11 mouse cellular contexts compared by ENCODE assay signal in genomic region chr17:27559596-27559995, GRCm38 (mm10). TPM values are rescaled to one million over a fixed set of nuclear protein-coding genes. Genes with fewer than 3 reads are reported as not detected.
DNase-seq lines count a peak whose midpoint lies in the region; ATAC-seq and TF ChIP-seq lines count a peak whose summit lies in the region.
"Had no signal": no experiment of that assay in that cellular context is flagged by ENCODE, and none has a peak within 500 bp of the region (broad histone marks: within the 10 kb centered on the region; RNA-seq: fewer than 3 reads in every experiment).

No protein-coding gene starts in this region.

- TF ChIP-seq EP300 in lung, postnatal 0 days (IDR thresholded peaks at IDR 0.05) = no peak
- TF ChIP-seq EP300 in MEL (IDR thresholded peaks at IDR 0.05; ENCODE audit: low read depth in 1 of 2, low read length in 2 of 2) = no peak

- no peak for ATAC-seq in lung, embryonic 15.5 days (ENCODE audit: borderline replicate concordance, extremely low read depth, low FRiP score, low TSS enrichment)
- no peak for ATAC-seq in lung, postnatal 0 days
- no peak for ATAC-seq in embryonic facial prominence, embryonic 14.5 days (ENCODE audit: low read depth)
- no peak for ATAC-seq in liver, embryonic 15.5 days (ENCODE audit: insufficient read depth)
- ATAC-seq: forebrain, embryonic 14.5 days had no signal

- H3K27ac ChIP-seq in lung, embryonic 15.5 days = no peak overlapping the region
- H3K27ac ChIP-seq in lung, postnatal 0 days (ENCODE audit: low read length) = no peak overlapping the region
- H3K27ac ChIP-seq in MEL (ENCODE audit: control insufficient read depth, low read depth, low read length) = no peak overlapping the region
- no peak overlapping the region for H3K27ac ChIP-seq in embryonic facial prominence, embryonic 14.5 days (replicated peaks; ENCODE audit: low read depth, low read length)
- H3K27ac ChIP-seq in liver, embryonic 15.5 days (replicated peaks) = no peak overlapping the region

- H3K27me3 ChIP-seq in lung, embryonic 15.5 days = no peaks in the 10 kb centered on the region
- no peaks in the 10 kb centered on the region for H3K27me3 ChIP-seq in lung, postnatal 0 days (replicated peaks; ENCODE audit: insufficient read depth, low read length)
- H3K27me3 ChIP-seq in MEL (ENCODE audit: control insufficient read depth in 1 of 2, insufficient read depth in 2 of 2, low read length in 2 of 2) = no peaks in the 10 kb centered on the region
- no peaks in the 10 kb centered on the region for H3K27me3 ChIP-seq in embryonic facial prominence, embryonic 14.5 days (replicated peaks; ENCODE audit: control insufficient read depth, insufficient read depth, low read length)
- peaks cover 4% of the 10 kb centered on the region; the same call in 1 of the 2 replicates for H3K27me3 ChIP-seq in liver, embryonic 15.5 days

- TF ChIP-seq RAD21 in MEL (IDR thresholded peaks at IDR 0.05; ENCODE audit: low read depth, low read length) = no peak

- WGBS in lung, embryonic 15.5 days = 60% methylated on average over 11 of the region's 12 CpGs
- WGBS in lung, postnatal 0 days = 66% methylated on average over 10 of the region's 12 CpGs
- 56% methylated on average over 5 of the region's 12 CpGs for WGBS in embryonic facial prominence, embryonic 14.5 days
- 41% methylated on average over 12 of the region's 12 CpGs for WGBS in liver, embryonic 15.5 days (ENCODE audit: insufficient replicate concordance)

- no peaks in the 10 kb centered on the region for H3K9me3 ChIP-seq in lung, embryonic 15.5 days
- H3K9me3 ChIP-seq in lung, postnatal 0 days (ENCODE audit: low read length) = no peaks in the 10 kb centered on the region
- no peaks in the 10 kb centered on the region for H3K9me3 ChIP-seq in MEL (replicated peaks; ENCODE audit: insufficient read depth, low read length)
- no peaks in the 10 kb centered on the region for H3K9me3 ChIP-seq in embryonic facial prominence, embryonic 14.5 days (ENCODE audit: control insufficient read depth, low read length)
- no peaks in the 10 kb centered on the region for H3K9me3 ChIP-seq in liver, embryonic 15.5 days (replicated peaks)

- TF ChIP-seq POLR2A in MEL (IDR thresholded peaks at IDR 0.05; ENCODE audit: control insufficient read depth in 1 of 2, insufficient read depth in 1 of 2, low read depth in 1 of 2, low read length in 2 of 2, poor library complexity in 1 of 2) = no peak

- peaks cover 53% of the 10 kb centered on the region for H3K79me2 ChIP-seq in MEL (ENCODE audit: control insufficient read depth, insufficient read depth, low read length, poor library complexity)

- no peak for DNase-seq in lung, postnatal 0 days (ENCODE audit: low spot score)
- no peak for DNase-seq in MEL (ENCODE audit: low read depth, low spot score)
- no peak for DNase-seq in embryonic facial prominence, embryonic 14.5 days (ENCODE audit: low spot score)
- no peak for DNase-seq in gastrocnemius, postnatal 10 days
- no peak for DNase-seq in left cerebral cortex, adult 18-20 months (ENCODE audit: low spot score in 2 of 2)
- DNase-seq: adrenal gland, postnatal 14 days; cerebellum, postnatal 10 days; kidney, adult 11 months had no signal

- H3K4me3 ChIP-seq in lung, embryonic 15.5 days = no peak overlapping the region
- no peak overlapping the region for H3K4me3 ChIP-seq in lung, postnatal 0 days (ENCODE audit: low read depth, low read length)
- H3K4me3 ChIP-seq in MEL (ENCODE audit: control insufficient read depth in 1 of 2, insufficient read depth in 1 of 2, low read depth in 2 of 2, low read length in 2 of 2) = no peak overlapping the region
- no peak overlapping the region for H3K4me3 ChIP-seq in embryonic facial prominence, embryonic 14.5 days (ENCODE audit: low read depth, low read length)
- 0 out of 2 replicates have a peak overlapping the region, but pooled peaks have one; percentile 81 for H3K4me3 ChIP-seq in liver, embryonic 15.5 days (replicated peaks)

- H3K36me3 ChIP-seq in lung, embryonic 15.5 days = peaks cover 9% of the 10 kb centered on the region; the same call in 1 of the 2 replicates
- H3K36me3 ChIP-seq in lung, postnatal 0 days (ENCODE audit: insufficient read depth, low read length) = no peaks in the 10 kb centered on the region
- peaks cover 5 to 21% of the 10 kb centered on the region in 2 experiments for H3K36me3 ChIP-seq in MEL (ENCODE audit: control insufficient read depth in 1 of 2, insufficient read depth in 2 of 2, low read length in 2 of 2)
- H3K36me3 ChIP-seq in embryonic facial prominence, embryonic 14.5 days (ENCODE audit: control insufficient read depth, insufficient read depth, low read length) = peaks cover 21% of the 10 kb centered on the region; the same call in 1 of the 2 replicates
- H3K36me3 ChIP-seq in liver, embryonic 15.5 days (replicated peaks) = peaks cover 28% of the 10 kb centered on the region

- TF ChIP-seq CTCF in lung, postnatal 0 days (IDR thresholded peaks at IDR 0.05) = no peak
- TF ChIP-seq CTCF in MEL (IDR thresholded peaks at IDR 0.05 in 2 of 3, conservative IDR thresholded peaks at IDR 0.05 in 1 of 3; ENCODE audit: control insufficient read depth in 1 of 3, insufficient read depth in 1 of 3, low read depth in 2 of 3, low read length in 3 of 3, poor library complexity in 1 of 3, severe bottlenecking in 1 of 3) = no peak

- peaks cover 55% of the 10 kb centered on the region for H3K4me1 ChIP-seq in lung, embryonic 15.5 days
- H3K4me1 ChIP-seq in lung, postnatal 0 days (ENCODE audit: insufficient read depth, low read depth, low read length) = peaks cover 6% of the 10 kb centered on the region; the same call in 1 of the 2 replicates
- peaks cover 2 to 25% of the 10 kb centered on the region in 2 experiments for H3K4me1 ChIP-seq in MEL (ENCODE audit: control insufficient read depth in 1 of 2, insufficient read depth in 2 of 2, low read length in 2 of 2)
- peaks cover 23% of the 10 kb centered on the region for H3K4me1 ChIP-seq in embryonic facial prominence, embryonic 14.5 days (ENCODE audit: control insufficient read depth, insufficient read depth, low read length)
- H3K4me1 ChIP-seq in liver, embryonic 15.5 days (replicated peaks) = peaks cover 87% of the 10 kb centered on the region

- H3K4me2 ChIP-seq in lung, embryonic 15.5 days = peak overlapping the region; percentile 91; the same call in 1 of the 2 replicates
- no peak overlapping the region for H3K4me2 ChIP-seq in lung, postnatal 0 days (replicated peaks; ENCODE audit: low read depth, low read length)
- H3K4me2 ChIP-seq in embryonic facial prominence, embryonic 14.5 days (ENCODE audit: low read depth, low read length) = peak overlapping the region; percentile 82; the same call in 1 of the 2 replicates
- H3K4me2 ChIP-seq in liver, embryonic 15.5 days = peak overlapping the region; percentile 97

- no peak overlapping the region for H3K9ac ChIP-seq in lung, embryonic 15.5 days
- H3K9ac ChIP-seq in lung, postnatal 0 days (replicated peaks; ENCODE audit: low read depth) = no peak overlapping the region
- H3K9ac ChIP-seq in MEL (ENCODE audit: control insufficient read depth, low read depth, low read length, poor library complexity, severe bottlenecking) = peak overlapping the region; percentile 18; the same call in 1 of the 2 replicates
- H3K9ac ChIP-seq in embryonic facial prominence, embryonic 14.5 days (ENCODE audit: low read depth, low read length) = 0 out of 2 replicates have a peak overlapping the region, but pooled peaks have one; percentile 12
- no peak overlapping the region for H3K9ac ChIP-seq in liver, embryonic 15.5 days

TF ChIP-seq in MEL, 35 proteins besides CTCF, POLR2A, EP300 and RAD21 (continues in another document):
- TF ChIP-seq SIN3A (IDR thresholded peaks at IDR 0.05; ENCODE audit: low read length) (no peak), ZKSCAN1 (IDR thresholded peaks at IDR 0.05; ENCODE audit: low read depth, low read length) (no peak), TBP (IDR thresholded peaks at IDR 0.05; ENCODE audit: low read depth, low read length) (no peak), ELF1 (IDR thresholded peaks at IDR 0.05; ENCODE audit: low read depth, low read length) (no peak), CHD1 (IDR thresholded peaks at IDR 0.05; ENCODE audit: low read depth, low read length) (no peak)

RNA-seq across cellular contexts. Expression of gene Hmga1, which starts 3.3 kb away (rescaled TPM):
- 238 and 240 TPM in 2 replicates for polyA plus RNA-seq in lung, embryonic 15.5 days (2015; fragmentation: Nextera tagmentation; extraction: Ambion mirVana)
- 41.2 and 50.6 TPM in 2 replicates for polyA plus RNA-seq in lung, postnatal 0 days (2015; fragmentation: Nextera tagmentation; extraction: Ambion mirVana)
- 96.0 and 106 TPM in 2 replicates for total RNA-seq in MEL (2012; rRNA removed)
- polyA plus RNA-seq in MEL (2012; ENCODE audit: insufficient read depth in 1 of 2, insufficient read length in 2 of 2, low read depth in 1 of 2, low replicate concordance in 2 of 2, missing spikeins in 1 of 2) = 100 to 1,000 TPM in 1 of 2 experiments, not detected in 1; 112 TPM
- polyA plus RNA-seq in embryonic facial prominence, embryonic 14.5 days (2014; fragmentation: Nextera tagmentation; extraction: Ambion mirVana) = 142 and 170 TPM in 2 replicates
- 131 and 132 TPM in 2 replicates for polyA plus RNA-seq in liver, embryonic 15.5 days (2015; fragmentation: Nextera tagmentation; extraction: Ambion mirVana)
- total RNA-seq in gastrocnemius, postnatal 10 days (2021) = 10 to 100 TPM; 24.9 to 27.0 TPM
- total RNA-seq in left cerebral cortex, adult 18-20 months (2021) = 10 to 100 TPM; 50.7 to 58.9 TPM

RNA-seq across cellular contexts. Expression of gene AI413582, which starts 6.0 kb away (rescaled TPM):
- polyA plus RNA-seq in lung, embryonic 15.5 days (2015; fragmentation: Nextera tagmentation; extraction: Ambion mirVana) = 20.1 and 21.4 TPM in 2 replicates
- 30.8 and 38.6 TPM in 2 replicates for polyA plus RNA-seq in lung, postnatal 0 days (2015; fragmentation: Nextera tagmentation; extraction: Ambion mirVana)
- 20.6 and 21.5 TPM in 2 replicates for total RNA-seq in MEL (2012; rRNA removed)
- 10 to 100 TPM in 1 of 2 experiments, not detected in 1; 56.5 TPM for polyA plus RNA-seq in MEL (2012; ENCODE audit: insufficient read depth in 1 of 2, insufficient read length in 2 of 2, low read depth in 1 of 2, low replicate concordance in 2 of 2, missing spikeins in 1 of 2)
- polyA plus RNA-seq in embryonic facial prominence, embryonic 14.5 days (2014; fragmentation: Nextera tagmentation; extraction: Ambion mirVana) = 28.8 and 29.3 TPM in 2 replicates
- polyA plus RNA-seq in liver, embryonic 15.5 days (2015; fragmentation: Nextera tagmentation; extraction: Ambion mirVana) = 12.3 and 13.9 TPM in 2 replicates
- total RNA-seq in gastrocnemius, postnatal 10 days (2021) = 1 to 10 TPM; 3.5 to 4.7 TPM
- 10 to 100 TPM; 83.2 to 92.5 TPM for total RNA-seq in left cerebral cortex, adult 18-20 months (2021)

RNA-seq across cellular contexts. Expression of gene Grm4, which starts 38.4 kb away (rescaled TPM):
- polyA plus RNA-seq in lung, embryonic 15.5 days (2015; fragmentation: Nextera tagmentation; extraction: Ambion mirVana) = 0.06 and 0.07 TPM in 2 replicates
- not detected in 2 replicates for polyA plus RNA-seq in lung, postnatal 0 days (2015; fragmentation: Nextera tagmentation; extraction: Ambion mirVana)
- total RNA-seq in MEL (2012; rRNA removed) = not detected in 2 replicates
- under 1 TPM in 1 of 2 experiments, not detected in 1; 0.06 TPM for polyA plus RNA-seq in MEL (2012; ENCODE audit: insufficient read depth in 1 of 2, insufficient read length in 2 of 2, low read depth in 1 of 2, low replicate concordance in 2 of 2, missing spikeins in 1 of 2)
- polyA plus RNA-seq in embryonic facial prominence, embryonic 14.5 days (2014; fragmentation: Nextera tagmentation; extraction: Ambion mirVana) = 0.97 and 1.2 TPM in 2 replicates
- 0.02 TPM in 1 of 2 replicates, not detected in the other for polyA plus RNA-seq in liver, embryonic 15.5 days (2015; fragmentation: Nextera tagmentation; extraction: Ambion mirVana)
- under 1 TPM; 0.16 to 0.32 TPM for total RNA-seq in gastrocnemius, postnatal 10 days (2021)
- 10 to 100 TPM; 22.3 to 27.6 TPM for total RNA-seq in left cerebral cortex, adult 18-20 months (2021)

Comparison
In these comparisons a context has a peak if more than half of its experiments do, and no peak if none do; other contexts are left out.
1. H3K9ac ChIP-seq: peak in MEL (single experiment) and embryonic facial prominence, embryonic 14.5 days (single experiment); none in lung, embryonic 15.5 days (single experiment), lung, postnatal 0 days (single experiment) and liver, embryonic 15.5 days (single experiment).